Mouse (Mus musculus): Measurements from ENCODE around the gene Jak3. TPM values are rescaled to one million over a fixed set of nuclear protein-coding genes. Genes with fewer than 3 reads are reported as not detected.

Jak3 gene
- polyA plus RNA-seq, 1 experiment: 56.6 TPM

DNA sequence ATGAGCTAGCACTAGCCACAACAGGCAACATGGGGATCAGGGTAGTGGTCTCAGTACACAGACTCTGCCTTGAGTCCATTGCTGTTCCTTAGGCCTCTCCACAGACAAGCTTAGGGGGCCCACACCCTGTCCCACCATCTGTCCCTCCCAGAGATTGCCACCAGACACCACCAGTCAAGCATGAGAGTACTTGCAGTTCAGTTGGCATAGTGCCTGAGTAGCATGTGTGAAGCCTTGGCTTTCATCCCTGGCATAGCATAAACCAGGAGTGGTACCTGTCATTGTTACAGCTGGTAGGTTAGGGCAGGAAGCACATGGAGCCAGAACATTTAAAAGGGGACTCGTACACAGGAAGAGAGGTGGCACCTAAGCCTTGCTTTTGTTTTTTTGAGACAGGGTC, 16.3 kb upstream of the Jak3 start:
- no peak for TF ChIP-seq POLR2A (IDR thresholded peaks at IDR 0.05; ENCODE audit: borderline replicate concordance, extremely low read depth, low read depth, low read length)
- no peak for TF ChIP-seq CTCF (IDR thresholded peaks at IDR 0.05; ENCODE audit: insufficient read depth, low read length)
- DNase-seq: no peak
- H3K4me1 ChIP-seq (ENCODE audit: control insufficient read depth, insufficient read depth, low read length): no peaks in the 10 kb centered on the region
- H3K4me3 ChIP-seq (replicated peaks; ENCODE audit: extremely low read depth, low read depth, low read length): no peak overlapping the region
- WGBS: 55% methylated on average over 1 of the region's 1 CpGs

- peak; percentile 82 for DNase-seq
- TF ChIP-seq POLR2A (IDR thresholded peaks at IDR 0.05; ENCODE audit: borderline replicate concordance, extremely low read depth, low read depth, low read length) (no peak), CTCF (IDR thresholded peaks at IDR 0.05; ENCODE audit: insufficient read depth, low read length) (peak; percentile 94)
- Histone ChIP-seq H3K4me3 (replicated peaks; ENCODE audit: extremely low read depth, low read depth, low read length) (no peak overlapping the region), H3K4me1 (ENCODE audit: control insufficient read depth, insufficient read depth, low read length) (no peaks in the 10 kb centered on the region)
- 11% methylated on average over 36 of the region's 36 CpGs for WGBS
Observed at GRCm38 (mm10) chr8:71660325-71661120, 15.6 kb upstream of the Jak3 start.

DNA sequence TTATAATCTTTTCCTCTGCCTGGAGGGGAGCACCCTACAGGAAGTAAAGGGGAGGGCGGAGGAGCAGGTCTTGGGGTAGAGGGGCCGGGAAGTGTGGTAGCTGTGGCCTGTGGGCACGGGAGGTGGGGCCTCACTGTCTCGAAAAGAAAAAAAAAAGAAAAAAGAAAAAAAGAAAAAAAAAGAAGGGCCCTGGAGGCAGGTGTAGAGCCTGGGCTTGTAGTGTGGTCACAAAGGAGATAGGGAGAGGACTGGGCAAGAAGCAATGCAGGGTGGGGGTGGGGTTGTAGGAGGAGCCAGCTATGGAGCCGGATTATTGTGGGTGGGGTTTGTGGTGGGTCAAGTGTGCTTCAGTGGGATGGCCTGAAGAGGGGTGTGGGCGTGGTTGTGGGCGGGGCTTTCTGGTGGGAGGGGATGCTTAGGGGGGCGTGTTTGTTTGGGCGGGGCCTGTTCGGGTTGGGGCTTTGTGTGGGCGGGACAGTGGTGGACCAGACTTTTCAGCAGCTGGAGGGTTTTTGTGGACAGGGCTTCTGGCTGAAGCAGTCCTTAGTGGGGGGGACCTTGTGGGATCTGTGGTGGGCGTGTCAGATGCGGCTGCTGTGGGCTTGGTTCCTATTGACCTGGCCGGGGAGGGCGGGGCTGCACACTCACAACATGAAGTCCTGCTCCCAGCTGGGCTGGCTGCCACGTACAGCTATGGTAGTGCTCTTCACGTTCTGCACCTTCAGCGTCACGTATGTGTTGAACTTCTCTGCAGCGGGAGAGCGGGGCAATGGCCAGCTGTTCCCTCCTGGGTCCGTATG, 10.6 kb upstream of the Jak3 start:
- Histone ChIP-seq H3K4me3 (replicated peaks; ENCODE audit: extremely low read depth, low read depth, low read length) (no peak overlapping the region), H3K4me1 (ENCODE audit: control insufficient read depth, insufficient read depth, low read length) (no peaks in the 10 kb centered on the region)
- DNase-seq: peak; percentile 44
- 6% methylated on average over 22 of the region's 22 CpGs for whole genome bisulfite sequencing
- TF ChIP-seq CTCF (IDR thresholded peaks at IDR 0.05; ENCODE audit: insufficient read depth, low read length) (no peak), POLR2A (IDR thresholded peaks at IDR 0.05; ENCODE audit: borderline replicate concordance, extremely low read depth, low read depth, low read length) (no peak)

DNA sequence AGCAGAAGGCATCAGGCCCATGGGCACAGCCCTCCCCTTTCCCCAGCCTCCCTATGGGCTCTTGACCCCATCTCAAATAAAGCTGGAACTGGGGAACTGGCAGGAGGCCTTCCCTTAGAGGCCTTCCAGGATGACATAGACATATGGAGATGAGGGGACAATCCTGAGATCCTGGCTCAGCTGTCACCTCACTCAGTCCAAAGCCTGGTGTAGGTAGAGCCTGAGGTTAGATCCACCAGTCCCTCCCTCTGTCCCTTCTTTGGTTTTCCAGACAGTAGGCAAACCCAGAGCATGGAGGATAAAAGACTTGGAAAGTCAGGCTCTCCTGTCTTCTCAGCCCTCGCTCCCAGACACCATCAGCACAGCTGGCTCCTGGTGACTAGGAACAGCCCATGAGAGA, 9.2 kb upstream of the Jak3 start:
- 71% methylated on average over 1 of the region's 1 CpGs for WGBS

GRCm38 (mm10) chr8:71667256-71667655, 8.8 kb upstream of the Jak3 start:
- Histone ChIP-seq H3K4me3 (replicated peaks; ENCODE audit: extremely low read depth, low read depth, low read length) (no peak overlapping the region), H3K4me1 (ENCODE audit: control insufficient read depth, insufficient read depth, low read length) (peaks cover 3% of the 10 kb centered on the region; the same call in 1 of the 2 replicates)
- whole genome bisulfite sequencing: 60% methylated on average over 5 of the region's 5 CpGs
- no peak for TF ChIP-seq POLR2A (IDR thresholded peaks at IDR 0.05; ENCODE audit: borderline replicate concordance, extremely low read depth, low read depth, low read length)
- no peak for TF ChIP-seq CTCF (IDR thresholded peaks at IDR 0.05; ENCODE audit: insufficient read depth, low read length)
- no peak for DNase-seq

More for the DNA sequence above, 9.2 kb upstream of the Jak3 start:
- no peak for DNase-seq
- Histone ChIP-seq H3K4me3 (replicated peaks; ENCODE audit: extremely low read depth, low read depth, low read length) (no peak overlapping the region), H3K4me1 (ENCODE audit: control insufficient read depth, insufficient read depth, low read length) (peaks cover 3% of the 10 kb centered on the region; the same call in 1 of the 2 replicates)
- TF ChIP-seq CTCF (IDR thresholded peaks at IDR 0.05; ENCODE audit: insufficient read depth, low read length): no peak
- no peak for TF ChIP-seq POLR2A (IDR thresholded peaks at IDR 0.05; ENCODE audit: borderline replicate concordance, extremely low read depth, low read depth, low read length)

DNA sequence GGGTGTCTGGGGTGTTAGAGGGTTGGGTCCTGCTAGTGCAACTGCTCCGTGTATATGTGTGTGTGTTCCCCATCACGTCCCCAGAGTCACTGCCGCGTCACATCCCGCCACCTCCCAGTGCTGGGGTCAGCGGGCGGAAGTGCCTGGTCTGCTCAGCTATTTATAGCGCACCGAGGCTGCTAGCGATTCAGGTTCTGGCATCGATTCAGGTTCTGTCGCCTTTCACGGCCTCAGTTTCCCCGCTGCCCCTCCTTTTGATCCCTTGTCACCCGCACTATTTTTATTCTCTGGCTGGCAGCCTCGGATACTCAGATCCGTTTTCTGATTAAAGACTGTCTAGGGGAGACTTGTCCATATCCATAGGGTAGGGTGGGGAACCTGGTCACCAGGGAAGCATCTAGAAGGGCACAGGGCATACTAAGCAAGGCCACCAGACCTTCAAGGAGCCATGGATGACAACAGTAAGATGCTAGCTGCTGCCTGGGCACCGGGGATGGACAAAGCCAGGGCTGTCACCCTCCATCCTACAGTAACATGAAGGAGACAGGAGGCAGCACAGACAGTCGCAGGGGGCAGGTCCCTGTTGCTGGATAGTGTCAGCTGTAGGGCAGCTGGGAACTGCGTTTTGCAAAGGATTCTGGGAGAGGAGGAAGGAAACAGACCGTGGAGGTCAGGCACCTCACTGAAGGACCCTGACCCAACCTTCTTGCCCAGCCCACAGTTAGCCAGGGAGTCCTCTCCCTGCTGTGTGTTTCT, 7.7 kb upstream of the Jak3 start:
- peaks cover 3% of the 10 kb centered on the region; the same call in 1 of the 2 replicates for H3K4me1 ChIP-seq (ENCODE audit: control insufficient read depth, insufficient read depth, low read length)
- under 1% methylated on average over 21 of the region's 21 CpGs for WGBS
- TF ChIP-seq POLR2A (IDR thresholded peaks at IDR 0.05; ENCODE audit: borderline replicate concordance, extremely low read depth, low read depth, low read length) (no peak), CTCF (IDR thresholded peaks at IDR 0.05; ENCODE audit: insufficient read depth, low read length) (no peak)
- no peak overlapping the region for H3K4me3 ChIP-seq (replicated peaks; ENCODE audit: extremely low read depth, low read depth, low read length)
- no peak for DNase-seq

DNA sequence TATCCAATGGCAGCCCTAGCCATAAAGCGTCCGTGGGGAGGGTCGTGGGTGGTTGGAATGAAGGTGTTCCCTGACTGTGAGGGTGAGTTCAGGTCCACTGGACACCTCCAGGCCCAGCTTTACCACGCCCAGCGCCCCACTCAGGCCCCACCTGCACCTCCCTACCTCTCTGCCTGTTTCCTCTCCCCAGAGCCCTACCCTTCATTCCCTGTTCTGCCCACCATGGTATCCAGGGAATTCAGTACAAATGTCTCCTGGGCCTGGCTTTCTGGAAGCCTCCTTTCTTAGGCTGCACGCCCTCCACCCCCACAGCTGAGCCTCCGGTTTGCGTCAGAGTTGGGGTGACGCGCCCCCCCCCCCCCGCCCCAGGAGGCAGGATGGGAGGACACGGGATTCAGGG, 5.9 kb upstream of the Jak3 start:
- TF ChIP-seq POLR2A (IDR thresholded peaks at IDR 0.05; ENCODE audit: borderline replicate concordance, extremely low read depth, low read depth, low read length) (no peak), CTCF (IDR thresholded peaks at IDR 0.05; ENCODE audit: insufficient read depth, low read length) (no peak)
- no peak overlapping the region for H3K4me3 ChIP-seq (replicated peaks; ENCODE audit: extremely low read depth, low read depth, low read length)
- 21% methylated on average over 12 of the region's 12 CpGs for WGBS
- H3K4me1 ChIP-seq (ENCODE audit: control insufficient read depth, insufficient read depth, low read length): peaks cover 3% of the 10 kb centered on the region; the same call in 1 of the 2 replicates
- DNase-seq: no peak

GRCm38 (mm10) chr8:71670621-71671548, 5.2 kb upstream of the Jak3 start:
- 2% methylated on average over 61 of the region's 64 CpGs for WGBS
- TF ChIP-seq CTCF (IDR thresholded peaks at IDR 0.05; ENCODE audit: insufficient read depth, low read length): no peak
- DNase-seq: no peak
- peak overlapping the region; percentile 50 for H3K4me3 ChIP-seq (replicated peaks; ENCODE audit: extremely low read depth, low read depth, low read length)
- peaks cover 3% of the 10 kb centered on the region; the same call in 1 of the 2 replicates for H3K4me1 ChIP-seq (ENCODE audit: control insufficient read depth, insufficient read depth, low read length)

All from lung, adult 2 months (tissue).